Mouse (Mus musculus) megakaryocyte, embryonic 14.5 days (primary cell): ENCODE measurements around the gene Kat8. TPM values are rescaled to one million over a fixed set of nuclear protein-coding genes. Genes with fewer than 3 reads are reported as not detected.

Experiments
- H3K27me3 ChIP-seq: replicated peaks from 2 replicates; pipeline ENCODE3; 2012; ENCODE audit warnings: inconsistent platforms
- H3K36me3 ChIP-seq: replicated peaks from 2 replicates; pipeline ENCODE3; 2012; ENCODE audit warnings: low read length, inconsistent platforms, mixed read lengths
- H3K4me1 ChIP-seq: 2 replicates; pipeline ENCODE4 v1.6.1; 2012; ENCODE audit warnings: inconsistent platforms
- H3K4me3 ChIP-seq: replicated peaks from 2 replicates; pipeline ENCODE3; 2012; ENCODE audit warnings: moderate library complexity, mild to moderate bottlenecking, inconsistent platforms
- H3K9me3 ChIP-seq: 2 replicates; pipeline ENCODE4 v1.6.1; 2012; ENCODE audit warnings: inconsistent platforms
- FLI1 ChIP-seq: IDR thresholded peaks from 2 replicates; pipeline ENCODE4 v1.6.1; 2012; ENCODE audit warnings: low read length, inconsistent platforms, mixed read lengths
- GATA1 ChIP-seq: IDR thresholded peaks from 3 replicates; pipeline ENCODE4 v1.6.1; 2012; ENCODE audit warnings: mixed read lengths, low read length, inconsistent platforms, borderline replicate concordance
- polyA plus RNA-seq: library from polyadenylated mRNA; stranded (reverse); fragments of >175 nt; gene quantifications from 2 replicates; pipeline ENCODE4 v1.2.3, GENCODE M21; 2012; ENCODE audit warnings: low replicate concordance; ENCODE audit not compliant: insufficient read depth

Gene Kat8
- polyA plus RNA-seq: 2.6 and 4.8 TPM in 2 replicates

DNA sequence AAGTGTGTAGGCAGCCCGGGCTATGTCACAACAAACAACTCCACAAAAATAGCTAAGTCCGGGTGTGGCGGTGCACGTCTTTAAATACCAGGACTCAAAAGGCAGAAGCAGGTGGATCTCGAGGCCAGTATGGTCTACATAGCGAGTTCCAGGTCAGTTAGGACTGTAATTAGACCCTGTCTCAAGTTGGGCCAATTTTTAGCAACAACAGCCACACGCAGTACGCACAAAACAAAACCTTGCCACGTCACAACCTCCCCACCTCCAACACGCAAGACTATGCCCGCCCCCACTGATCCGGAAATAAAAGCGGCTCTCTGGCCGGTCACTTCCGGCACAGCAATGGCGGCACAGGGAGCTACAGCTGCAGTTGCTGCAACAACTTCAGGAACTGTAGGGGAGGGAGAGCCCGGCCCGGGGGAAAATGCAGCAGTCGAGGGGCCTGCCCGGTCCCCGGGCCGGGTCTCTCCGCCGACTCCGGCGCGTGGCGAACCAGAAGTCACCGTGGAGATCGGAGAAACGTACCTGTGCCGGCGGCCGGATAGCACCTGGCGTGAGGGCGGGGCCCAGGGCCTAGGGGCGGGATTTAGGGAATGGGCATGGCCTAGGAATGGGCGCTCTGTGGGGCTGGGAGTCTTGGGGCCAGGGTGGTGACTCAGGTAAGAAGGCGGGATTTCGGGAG lies at the start of gene Kat8:
Gene Kat8 (plus strand): TSS at position 327 of the 682 bp plus-strand sequence.
- Histone ChIP-seq H3K4me1 (peaks cover 22% of the 10 kb centered on the region), H3K9me3 (no peaks in the 10 kb centered on the region), H3K27me3 (no peaks in the 10 kb centered on the region), H3K36me3 (peaks cover 56% of the 10 kb centered on the region), H3K4me3 (peak within 1 kb of the TSS; percentile 96)
- no peak for TF ChIP-seq FLI1
- TF ChIP-seq GATA1: no peak

GRCm38 (mm10) chr7:127866434-127866833 lies 45.9 kb upstream of the Kat8 start:
- no peaks in the 10 kb centered on the region for H3K27me3 ChIP-seq
- no peaks in the 10 kb centered on the region for H3K9me3 ChIP-seq
- peaks cover 79% of the 10 kb centered on the region for H3K36me3 ChIP-seq
- no peak for TF ChIP-seq GATA1
- H3K4me1 ChIP-seq: peaks cover 43% of the 10 kb centered on the region
- H3K4me3 ChIP-seq: no peak overlapping the region

GRCm38 (mm10) chr7:127867641-127868040 lies 44.7 kb upstream of the Kat8 start:
- Histone ChIP-seq H3K36me3 (peaks cover 82% of the 10 kb centered on the region), H3K9me3 (no peaks in the 10 kb centered on the region), H3K27me3 (no peaks in the 10 kb centered on the region), H3K4me3 (peak overlapping the region; percentile 46), H3K4me1 (peaks cover 51% of the 10 kb centered on the region)
- TF ChIP-seq FLI1 (no peak), GATA1 (no peak)

DNA sequence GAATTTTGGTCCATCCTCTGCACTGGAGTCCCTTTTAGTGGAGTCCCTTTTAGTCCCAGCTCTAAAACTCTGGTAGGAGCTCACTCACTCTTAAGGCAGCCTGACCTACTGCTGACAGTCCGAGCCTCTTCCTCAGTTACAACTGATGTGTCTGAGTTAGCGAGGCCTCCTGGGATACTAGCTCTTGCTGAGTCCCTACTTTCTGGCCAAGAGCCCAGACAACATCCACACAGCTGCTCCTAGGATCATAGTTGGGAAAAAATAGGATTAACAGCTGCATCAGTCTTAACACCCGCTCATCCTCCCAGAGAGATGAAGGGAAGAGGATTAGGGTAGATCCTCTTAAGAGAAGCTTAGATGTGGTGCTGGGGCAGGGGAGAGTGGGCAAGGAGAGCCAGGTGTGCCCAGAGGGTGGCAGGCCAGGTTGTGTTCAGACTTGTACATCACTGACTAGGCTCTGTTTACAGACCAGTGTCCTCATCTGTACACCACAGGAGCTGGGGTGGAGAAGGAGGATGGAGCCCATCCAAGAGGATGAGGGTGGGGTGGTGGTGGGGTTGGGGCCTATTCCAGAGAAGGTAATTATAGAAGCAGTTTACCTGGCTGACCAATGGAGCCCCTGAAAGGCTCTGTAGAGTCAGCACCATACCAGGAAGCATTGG lies 43.0 kb upstream of the Kat8 start:
- TF ChIP-seq FLI1: no peak
- TF ChIP-seq GATA1: no peak
- H3K4me3 ChIP-seq: no peak overlapping the region
- peaks cover 67% of the 10 kb centered on the region for H3K4me1 ChIP-seq
- no peaks in the 10 kb centered on the region for H3K9me3 ChIP-seq
- H3K36me3 ChIP-seq: peaks cover 80% of the 10 kb centered on the region
- H3K27me3 ChIP-seq: no peaks in the 10 kb centered on the region

- Histone ChIP-seq H3K9me3 (no peaks in the 10 kb centered on the region), H3K4me1 (peaks cover 76% of the 10 kb centered on the region), H3K27me3 (no peaks in the 10 kb centered on the region), H3K36me3 (peaks cover 70% of the 10 kb centered on the region), H3K4me3 (no peak overlapping the region)
- TF ChIP-seq GATA1: no peak
- TF ChIP-seq FLI1: no peak
These were observed 42.0 kb upstream of the Kat8 start for GRCm38 (mm10) chr7:127870136-127870821.

DNA sequence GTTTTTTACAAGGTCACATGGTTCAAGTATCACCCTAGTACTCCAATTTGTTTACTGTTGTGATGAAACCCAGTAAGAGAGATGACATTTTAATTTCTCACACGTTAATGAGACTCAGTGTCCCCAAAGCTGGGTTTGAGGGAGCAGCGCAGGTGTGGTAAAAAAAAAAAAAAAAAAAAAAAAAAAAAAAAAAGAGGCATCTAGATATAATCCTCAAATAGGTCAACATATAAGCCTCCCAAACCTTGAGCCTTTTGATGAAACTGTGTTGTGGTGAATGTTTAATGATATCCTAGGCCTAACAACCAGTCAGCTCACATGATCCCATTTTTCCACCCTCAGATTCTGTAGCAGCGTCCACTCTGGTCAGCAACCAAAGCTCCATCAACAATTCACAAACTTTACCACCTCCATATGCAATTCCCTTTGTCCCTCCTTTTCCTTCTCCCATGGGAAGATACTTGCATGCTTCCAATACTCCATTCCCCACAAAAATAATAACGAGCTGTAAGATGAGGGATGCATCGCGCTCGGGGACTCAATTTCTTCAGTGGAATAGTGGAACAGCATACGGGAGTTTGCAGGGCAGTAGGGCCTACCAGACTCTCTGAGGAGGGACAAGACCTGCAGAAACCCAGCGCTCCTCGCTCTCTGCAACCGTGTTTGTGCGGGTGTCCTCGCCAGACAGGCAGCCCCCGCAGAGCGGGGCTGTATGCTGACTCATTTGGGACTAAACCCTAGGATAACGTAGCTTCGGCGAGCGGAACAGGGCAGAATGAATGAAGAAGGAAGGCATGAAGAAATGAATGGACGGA lies 37.3 kb upstream of the Kat8 start:
- peaks cover 50% of the 10 kb centered on the region for H3K36me3 ChIP-seq
- H3K4me1 ChIP-seq: peaks cover 57% of the 10 kb centered on the region
- no peak for TF ChIP-seq FLI1
- no peak for TF ChIP-seq GATA1
- peak overlapping the region; percentile 99 for H3K4me3 ChIP-seq
- H3K27me3 ChIP-seq: no peaks in the 10 kb centered on the region
- peaks cover 18% of the 10 kb centered on the region for H3K9me3 ChIP-seq

GRCm38 (mm10) chr7:127875627-127876001 lies 36.7 kb upstream of the Kat8 start:
- Histone ChIP-seq H3K36me3 (peaks cover 50% of the 10 kb centered on the region), H3K4me3 (peak overlapping the region; percentile 99), H3K27me3 (no peaks in the 10 kb centered on the region)

GRCm38 (mm10) chr7:127876041-127876466 lies 36.3 kb upstream of the Kat8 start, which contains the start of gene Zfp646:
TSS of gene Zfp646 (plus strand) at chr7:127876221.
- H3K36me3 ChIP-seq: peaks cover 52% of the 10 kb centered on the region
- TF ChIP-seq FLI1: no peak
- H3K9me3 ChIP-seq: peaks cover 28% of the 10 kb centered on the region
- H3K27me3 ChIP-seq: no peaks in the 10 kb centered on the region
- H3K4me1 ChIP-seq: peaks cover 63% of the 10 kb centered on the region
- H3K4me3 ChIP-seq: peak within 1 kb of the TSS; percentile 99

More at GRCm38 (mm10) chr7:127875627-127876001, 36.7 kb upstream of the Kat8 start:
- peaks cover 60% of the 10 kb centered on the region for H3K4me1 ChIP-seq
- H3K9me3 ChIP-seq: peaks cover 24% of the 10 kb centered on the region
- TF ChIP-seq GATA1 (no peak), FLI1 (no peak)

DNA sequence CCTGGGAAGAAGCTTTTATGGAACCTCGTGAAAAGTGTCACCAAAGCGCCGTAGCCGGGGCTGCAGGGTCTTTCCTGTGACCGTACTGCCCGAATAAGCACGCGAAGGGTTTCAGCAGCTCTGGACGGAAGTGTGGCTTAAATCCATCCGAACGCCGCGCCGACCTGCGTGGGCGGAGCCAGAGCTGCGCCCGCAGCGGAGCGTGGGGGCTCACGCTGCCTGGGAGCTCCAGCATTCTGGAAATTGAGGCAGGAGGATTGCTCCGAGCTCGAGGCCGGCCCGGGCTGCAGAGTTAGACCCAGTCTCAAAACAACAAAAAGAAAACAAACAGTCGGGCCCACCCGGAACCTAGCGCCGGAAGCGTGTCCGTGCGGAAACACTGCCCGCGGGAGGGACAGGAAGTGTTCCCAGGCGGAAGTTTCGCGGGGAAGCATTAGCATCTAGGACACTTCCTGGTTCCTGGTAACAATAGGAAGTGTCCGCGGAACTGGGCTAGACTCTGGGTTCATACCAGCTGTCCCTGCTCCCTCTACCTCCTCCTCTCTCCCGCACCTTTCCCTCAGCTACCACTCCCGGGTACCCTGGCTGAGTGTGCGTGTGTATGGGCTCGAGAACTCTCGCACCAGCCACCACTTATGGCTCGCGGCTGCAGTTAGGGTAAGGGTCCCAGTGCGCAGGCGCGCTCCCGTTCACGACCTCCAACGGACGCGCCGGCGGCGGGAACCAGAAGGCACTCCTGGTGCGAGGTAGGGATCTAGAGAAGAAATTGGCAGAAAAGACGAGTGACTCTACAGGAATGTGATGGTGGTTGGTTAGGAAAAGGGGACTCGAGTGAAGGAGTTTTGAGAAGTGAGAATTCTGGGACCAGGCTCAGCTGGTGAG lies 35.6 kb upstream of the Kat8 start, which contains the start of gene Zfp668:
Gene Zfp668 (minus strand): TSS at position 362 of the 882 bp plus-strand sequence.
- H3K4me1 ChIP-seq: peaks cover 67% of the 10 kb centered on the region
- H3K4me3 ChIP-seq: peak within 1 kb of the TSS; percentile 99
- H3K36me3 ChIP-seq: peaks cover 56% of the 10 kb centered on the region
- H3K9me3 ChIP-seq: peaks cover 35% of the 10 kb centered on the region
- TF ChIP-seq FLI1 (peak; percentile 85; the same call in 1 of the 2 replicates), GATA1 (no peak)
- H3K27me3 ChIP-seq: no peaks in the 10 kb centered on the region
